Mouse (Mus musculus): Measurements from ENCODE around the gene Prss53. TPM values are rescaled to one million over a fixed set of nuclear protein-coding genes. Genes with fewer than 3 reads are reported as not detected.
A peak's percentile ranks its signal among the peaks of the same experiment; 100 is the strongest.

Prss53 gene
- total and polyA plus RNA-seq, 3 experiments = 0.15 to 0.77 TPM; not detected in 1

DNA sequence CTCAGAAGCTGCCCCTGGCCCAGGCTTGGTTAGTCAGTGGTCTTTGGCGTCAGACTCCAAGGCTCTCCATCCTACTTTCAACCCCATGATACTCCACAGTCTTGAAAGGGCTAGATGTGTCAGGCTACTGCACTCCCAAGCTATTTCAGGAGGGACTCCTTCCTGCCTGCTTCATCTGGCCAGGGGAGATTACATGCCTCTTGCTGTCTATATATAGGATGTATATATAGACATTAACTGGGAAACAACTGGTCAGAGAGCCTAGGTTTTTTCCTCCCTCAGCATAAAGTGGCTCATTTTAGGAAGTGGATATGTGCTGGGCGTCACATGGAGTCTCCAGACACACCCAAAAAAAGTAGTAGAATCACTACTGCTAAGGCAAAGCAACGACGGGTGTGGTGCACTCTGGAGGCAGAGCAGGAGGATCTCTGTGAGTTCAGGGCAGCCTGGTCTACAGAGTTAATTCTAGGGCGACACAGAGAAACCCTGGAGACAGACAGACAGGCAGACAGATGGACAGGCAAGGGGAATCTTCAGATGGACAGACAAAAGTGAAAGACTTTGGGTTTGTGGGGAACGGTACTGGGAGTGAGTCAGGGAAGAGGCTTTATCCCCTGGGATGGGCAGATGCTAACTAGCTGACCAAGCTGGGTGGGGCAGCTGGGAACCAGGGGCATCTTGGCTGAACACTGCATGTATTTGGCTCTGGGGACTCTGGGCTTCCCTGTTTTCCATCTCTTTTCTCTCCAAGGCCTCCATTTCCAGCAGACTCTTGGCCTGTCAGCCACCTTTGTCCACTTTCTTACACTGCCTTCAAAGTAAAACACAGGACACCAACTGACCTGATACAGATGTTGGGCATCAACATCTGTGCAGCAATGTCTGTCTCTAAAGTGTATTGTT is 40.5 kb downstream of the Prss53 start:
- H3K79me2 ChIP-seq (ENCODE audit: control insufficient read depth, insufficient read depth, low read length, poor library complexity) = no peaks in the 10 kb centered on the region
- H3K4me3 ChIP-seq (ENCODE audit: control insufficient read depth in 1 of 2, insufficient read depth in 1 of 2, low read depth in 2 of 2, low read length in 2 of 2) = no peak overlapping the region
- 0 out of 4 replicates have a peak, but pooled peaks cover 0 to 2% of the 10 kb centered on the region in 2 experiments for H3K36me3 ChIP-seq (ENCODE audit: control insufficient read depth in 1 of 2, insufficient read depth in 2 of 2, low read length in 2 of 2)
- H3K4me1 ChIP-seq (ENCODE audit: control insufficient read depth in 1 of 2, insufficient read depth in 2 of 2, low read length in 2 of 2) = peaks cover 0 to 4% of the 10 kb centered on the region in 2 experiments; a peak in 1 of 4 replicates
- no peaks in the 10 kb centered on the region for H3K9me3 ChIP-seq (replicated peaks; ENCODE audit: insufficient read depth, low read length)
- H3K9ac ChIP-seq (ENCODE audit: control insufficient read depth, low read depth, low read length, poor library complexity, severe bottlenecking) = no peak overlapping the region
- TF ChIP-seq MXI1 (IDR thresholded peaks at IDR 0.05; ENCODE audit: low read depth, low read length) (no peak), TAL1 (IDR thresholded peaks at IDR 0.05; ENCODE audit: low read length) (peak; percentile 23; the same call in 1 of the 2 replicates)
- no peak overlapping the region for H3K27ac ChIP-seq (ENCODE audit: control insufficient read depth, low read depth, low read length)
- H3K27me3 ChIP-seq (ENCODE audit: control insufficient read depth in 1 of 2, insufficient read depth in 2 of 2, low read length in 2 of 2) = no peaks in the 10 kb centered on the region
- peak; percentile 43 for DNase-seq (ENCODE audit: low read depth, low spot score)

DNA sequence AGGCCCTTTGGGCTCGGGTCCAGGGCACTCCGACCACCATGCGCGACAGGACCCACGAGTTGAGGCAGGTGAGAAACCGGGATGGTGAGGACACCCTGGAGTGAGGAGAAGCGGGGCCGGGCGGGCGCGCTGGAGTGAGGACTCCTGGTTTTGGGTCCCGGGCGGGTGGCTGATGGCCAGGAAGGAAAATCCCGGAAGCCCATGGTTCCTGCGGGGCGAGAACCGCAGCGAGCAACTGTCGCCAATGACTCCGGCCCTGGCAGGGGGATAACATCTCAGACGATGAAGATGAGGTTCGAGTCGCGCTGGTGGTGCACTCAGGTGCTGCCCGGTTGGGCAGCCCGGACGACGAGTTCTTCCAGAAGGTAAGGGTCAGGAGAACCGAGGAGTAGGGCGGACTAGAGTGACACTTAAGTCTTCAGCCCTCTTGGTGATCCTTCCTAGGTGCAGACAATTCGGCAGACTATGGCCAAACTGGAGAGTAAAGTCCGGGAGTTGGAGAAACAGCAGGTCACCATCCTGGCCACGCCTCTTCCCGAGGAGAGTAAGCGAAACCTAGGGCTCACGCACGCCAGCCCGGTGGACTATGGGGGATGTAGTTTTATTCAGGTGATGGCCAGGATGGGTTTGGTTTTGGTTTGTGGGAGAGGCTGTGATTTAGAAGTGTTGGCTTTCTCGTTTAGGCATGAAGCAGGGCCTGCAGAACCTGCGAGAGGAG is 48.6 kb downstream of the Prss53 start:
- Histone ChIP-seq H3K27ac (ENCODE audit: control insufficient read depth, low read depth, low read length) (peak overlapping the region; percentile 98), H3K9me3 (replicated peaks; ENCODE audit: insufficient read depth, low read length) (no peaks in the 10 kb centered on the region), H3K9ac (ENCODE audit: control insufficient read depth, low read depth, low read length, poor library complexity, severe bottlenecking) (peak overlapping the region; percentile 99), H3K36me3 (ENCODE audit: control insufficient read depth in 1 of 2, insufficient read depth in 2 of 2, low read length in 2 of 2) (peaks cover 0 to 7% of the 10 kb centered on the region in 2 experiments; a peak in 1 of 4 replicates), H3K27me3 (ENCODE audit: control insufficient read depth in 1 of 2, insufficient read depth in 2 of 2, low read length in 2 of 2) (no peaks in the 10 kb centered on the region), H3K79me2 (ENCODE audit: control insufficient read depth, insufficient read depth, low read length, poor library complexity) (peaks cover 7% of the 10 kb centered on the region; the same call in 1 of the 2 replicates), H3K4me3 (ENCODE audit: control insufficient read depth in 1 of 2, insufficient read depth in 1 of 2, low read depth in 2 of 2, low read length in 2 of 2) (peak overlapping the region; percentile 78 to 92), H3K4me1 (ENCODE audit: control insufficient read depth in 1 of 2, insufficient read depth in 2 of 2, low read length in 2 of 2) (0 out of 4 replicates have a peak, but pooled peaks cover 0 to 10% of the 10 kb centered on the region in 2 experiments)
- TF ChIP-seq POLR2AphosphoS5 (IDR thresholded peaks at IDR 0.05; ENCODE audit: borderline replicate concordance, low read depth, low read length) (no peak), USF1 (IDR thresholded peaks at IDR 0.05; ENCODE audit: low read depth, low read length) (0 out of 2 replicates have a peak, but pooled peaks have one; percentile 25), BHLHE40 (IDR thresholded peaks at IDR 0.05; ENCODE audit: borderline replicate concordance, low read depth, low read length) (no peak), NELFE (IDR thresholded peaks at IDR 0.05; ENCODE audit: low read depth, low read length) (peak; percentile 46; the same call in 1 of the 2 replicates), SIN3A (IDR thresholded peaks at IDR 0.05; ENCODE audit: low read length) (peak; percentile 70), ETS1 (IDR thresholded peaks at IDR 0.05; ENCODE audit: low read depth, low read length) (no peak), CHD1 (IDR thresholded peaks at IDR 0.05; ENCODE audit: low read depth, low read length) (peak; percentile 77; the same call in 1 of the 2 replicates), MEF2A (IDR thresholded peaks at IDR 0.05; ENCODE audit: extremely low read depth, insufficient replicate concordance, low read depth, low read length, poor library complexity, severe bottlenecking) (no peak), USF2 (IDR thresholded peaks at IDR 0.05; ENCODE audit: borderline replicate concordance in 1 of 2, insufficient read depth in 1 of 2, low read depth in 1 of 2, low read length in 2 of 2) (no peak), MXI1 (IDR thresholded peaks at IDR 0.05; ENCODE audit: low read depth, low read length) (peak; percentile 73), NRF1 (IDR thresholded peaks at IDR 0.05; ENCODE audit: insufficient read depth, low read depth, low read length, poor library complexity, severe bottlenecking) (peak; percentile 55; the same call in 1 of the 2 replicates), POLR2AphosphoS2 (IDR thresholded peaks at IDR 0.05; ENCODE audit: low read length) (peak; percentile 34; the same call in 1 of the 2 replicates), TBP (IDR thresholded peaks at IDR 0.05; ENCODE audit: low read depth, low read length) (peak; percentile 65; the same call in 1 of the 2 replicates), POLR2A (IDR thresholded peaks at IDR 0.05; ENCODE audit: control insufficient read depth in 1 of 2, insufficient read depth in 1 of 2, low read depth in 1 of 2, low read length in 2 of 2, poor library complexity in 1 of 2) (peak in 1 of 2 experiments; percentile 83; a peak in 2 of 4 replicates), HCFC1 (IDR thresholded peaks at IDR 0.05; ENCODE audit: low read depth, low read length) (peak; percentile 97), ZMIZ1 (IDR thresholded peaks at IDR 0.05; ENCODE audit: low read depth, low read length) (peak; percentile 77), TCF12 (IDR thresholded peaks at IDR 0.05; ENCODE audit: low read depth, low read length) (no peak), MAX (IDR thresholded peaks at IDR 0.05; ENCODE audit: low read length) (0 out of 2 replicates have a peak, but pooled peaks have one; percentile 16), ELF1 (IDR thresholded peaks at IDR 0.05; ENCODE audit: low read depth, low read length) (peak; percentile 31; the same call in 1 of the 2 replicates), MYC (IDR thresholded peaks at IDR 0.05; ENCODE audit: low read depth, low read length) (0 out of 2 replicates have a peak, but pooled peaks have one; percentile 20)
- peak; percentile 88 for DNase-seq (ENCODE audit: low read depth, low spot score)

Measured in MEL (cell line).